Mouse (Mus musculus): ENCODE results near the gene Hcn3. TPM values are rescaled to one million over a fixed set of nuclear protein-coding genes. Genes with fewer than 3 reads are reported as not detected.

Gene Hcn3
- polyA plus RNA-seq, 1 experiment from 2014 or later: 17.1 TPM

GRCm38 (mm10) chr3:89102495-89103290 is 57.3 kb downstream of the Hcn3 start:
- ATAC-seq (ENCODE audit: low FRiP score, low read depth): no peak
- 69% methylated on average over 12 of the region's 12 CpGs for WGBS
- H3K9ac ChIP-seq (replicated peaks): no peak overlapping the region
- H3K4me2 ChIP-seq (replicated peaks): peak overlapping the region; percentile 70
- H3K9me3 ChIP-seq: no peaks in the 10 kb centered on the region
- peaks cover 19% of the 10 kb centered on the region for H3K36me3 ChIP-seq
- peak overlapping the region; percentile 82 for H3K4me3 ChIP-seq
- H3K27me3 ChIP-seq: no peaks in the 10 kb centered on the region
- peak overlapping the region; percentile 70 for H3K27ac ChIP-seq (replicated peaks)
- peaks cover 27% of the 10 kb centered on the region for H3K4me1 ChIP-seq

- Histone ChIP-seq H3K27ac (replicated peaks) (peak within 1 kb of the TSS; percentile 73), H3K4me1 (peaks cover 27% of the 10 kb centered on the region), H3K4me2 (replicated peaks) (peak within 1 kb of the TSS; percentile 70), H3K9ac (replicated peaks) (peak within 1 kb of the TSS; percentile 74), H3K36me3 (peaks cover 25% of the 10 kb centered on the region), H3K27me3 (no peaks in the 10 kb centered on the region), H3K4me3 (peak within 1 kb of the TSS; percentile 82), H3K9me3 (no peaks in the 10 kb centered on the region)
- WGBS: under 1% methylated on average over 26 of the region's 26 CpGs
- peak; percentile 100 for ATAC-seq (ENCODE audit: low FRiP score, low read depth)
These were observed 58.0 kb downstream of the Hcn3 start, which contains the start of gene Fdps for GRCm38 (mm10) chr3:89101812-89102494. Fdps (minus strand) TSS chr3:89101959.

GRCm38 (mm10) chr3:89101459-89101811 is 58.6 kb downstream of the Hcn3 start:
- Histone ChIP-seq H3K4me3 (peak overlapping the region; percentile 82), H3K27ac (replicated peaks) (peak overlapping the region; percentile 73), H3K36me3 (peaks cover 28% of the 10 kb centered on the region), H3K9me3 (no peaks in the 10 kb centered on the region), H3K9ac (replicated peaks) (peak overlapping the region; percentile 74), H3K4me1 (peaks cover 27% of the 10 kb centered on the region), H3K27me3 (no peaks in the 10 kb centered on the region), H3K4me2 (replicated peaks) (peak overlapping the region; percentile 70)
- 1% methylated on average over 19 of the region's 19 CpGs for WGBS
- ATAC-seq (ENCODE audit: low FRiP score, low read depth): no peak

- Histone ChIP-seq H3K36me3 (peaks cover 34% of the 10 kb centered on the region), H3K9ac (replicated peaks) (peak within 1 kb of the TSS; percentile 74), H3K4me3 (peak within 1 kb of the TSS; percentile 82), H3K27ac (replicated peaks) (peak within 1 kb of the TSS; percentile 73), H3K9me3 (no peaks in the 10 kb centered on the region), H3K4me2 (replicated peaks) (peak within 1 kb of the TSS; percentile 70), H3K27me3 (no peaks in the 10 kb centered on the region), H3K4me1 (peaks cover 27% of the 10 kb centered on the region)
- WGBS: 57% methylated on average over 7 of the region's 7 CpGs
- no peak for ATAC-seq (ENCODE audit: low FRiP score, low read depth)
These were observed 59.2 kb downstream of the Hcn3 start, which contains the start of gene Gm43738 for GRCm38 (mm10) chr3:89100811-89101210. Gm43738 (minus strand) TSS chr3:89101099.

Other genes starting within 250 kb of the Hcn3 start
- gene Msto1, start 246.2 kb downstream of the Hcn3 start, polyA plus RNA-seq (2016; fragmentation: Nextera tagmentation; extraction: Ambion mirVana): 44.3 and 46.1 TPM in 2 replicates
- 22.5 and 23.7 TPM in 2 replicates for gene Ash1l, start 209.6 kb downstream of the Hcn3 start, polyA plus RNA-seq (2016; fragmentation: Nextera tagmentation; extraction: Ambion mirVana)
- gene Dap3, start 209.0 kb downstream of the Hcn3 start, polyA plus RNA-seq (2016; fragmentation: Nextera tagmentation; extraction: Ambion mirVana): 124 and 137 TPM in 2 replicates
- 49.8 and 50.9 TPM in 2 replicates for gene Rusc1, start 66.9 kb downstream of the Hcn3 start, polyA plus RNA-seq (2016; fragmentation: Nextera tagmentation; extraction: Ambion mirVana)
- 0.13 TPM in 1 of 2 replicates, not detected in the other for gene Gm43738, start 59.1 kb downstream of the Hcn3 start, polyA plus RNA-seq (2016; fragmentation: Nextera tagmentation; extraction: Ambion mirVana)
- 307 and 361 TPM in 2 replicates for gene Fdps, start 58.2 kb downstream of the Hcn3 start, polyA plus RNA-seq (2016; fragmentation: Nextera tagmentation; extraction: Ambion mirVana)
- 0.26 and 0.33 TPM in 2 replicates for gene Pklr, start 24.1 kb downstream of the Hcn3 start, polyA plus RNA-seq (2016; fragmentation: Nextera tagmentation; extraction: Ambion mirVana)
- gene Clk2, start 4.6 kb upstream of the Hcn3 start, polyA plus RNA-seq (2016; fragmentation: Nextera tagmentation; extraction: Ambion mirVana): 42.3 and 46.5 TPM in 2 replicates
- 94.2 and 97.1 TPM in 2 replicates for gene Scamp3, start 17.3 kb upstream of the Hcn3 start, polyA plus RNA-seq (2016; fragmentation: Nextera tagmentation; extraction: Ambion mirVana)
- 29.5 and 30.3 TPM in 2 replicates for gene Fam189b, start 22.9 kb upstream of the Hcn3 start, polyA plus RNA-seq (2016; fragmentation: Nextera tagmentation; extraction: Ambion mirVana)
- 42.4 and 45.8 TPM in 2 replicates for gene Gba, start 42.7 kb upstream of the Hcn3 start, polyA plus RNA-seq (2016; fragmentation: Nextera tagmentation; extraction: Ambion mirVana)
- 105 and 107 TPM in 2 replicates for gene Thbs3, start 55.0 kb upstream of the Hcn3 start, polyA plus RNA-seq (2016; fragmentation: Nextera tagmentation; extraction: Ambion mirVana)
- gene Mtx1, start 66.9 kb upstream of the Hcn3 start, polyA plus RNA-seq (2016; fragmentation: Nextera tagmentation; extraction: Ambion mirVana): 183 and 185 TPM in 2 replicates
- gene Muc1, start 68.9 kb upstream of the Hcn3 start, polyA plus RNA-seq (2016; fragmentation: Nextera tagmentation; extraction: Ambion mirVana): 3.8 and 5.2 TPM in 2 replicates
- gene Krtcap2, start 85.8 kb upstream of the Hcn3 start, polyA plus RNA-seq (2016; fragmentation: Nextera tagmentation; extraction: Ambion mirVana): 253 and 255 TPM in 2 replicates
- 25.1 and 25.5 TPM in 2 replicates for gene Trim46, start 86.1 kb upstream of the Hcn3 start, polyA plus RNA-seq (2016; fragmentation: Nextera tagmentation; extraction: Ambion mirVana)
- gene Dpm3, start 99.2 kb upstream of the Hcn3 start, polyA plus RNA-seq (2016; fragmentation: Nextera tagmentation; extraction: Ambion mirVana): 72.2 and 76.1 TPM in 2 replicates
- 38.1 and 39.6 TPM in 2 replicates for gene Slc50a1, start 110.4 kb upstream of the Hcn3 start, polyA plus RNA-seq (2016; fragmentation: Nextera tagmentation; extraction: Ambion mirVana)
- gene Efna1, start 120.9 kb upstream of the Hcn3 start, polyA plus RNA-seq (2016; fragmentation: Nextera tagmentation; extraction: Ambion mirVana): 9.5 and 11.0 TPM in 2 replicates
- gene Efna3, start 162.8 kb upstream of the Hcn3 start, polyA plus RNA-seq (2016; fragmentation: Nextera tagmentation; extraction: Ambion mirVana): 10.7 and 11.1 TPM in 2 replicates
- gene Efna4, start 177.8 kb upstream of the Hcn3 start, polyA plus RNA-seq (2016; fragmentation: Nextera tagmentation; extraction: Ambion mirVana): 16.8 and 17.3 TPM in 2 replicates
- gene Adam15, start 189.8 kb upstream of the Hcn3 start, polyA plus RNA-seq (2016; fragmentation: Nextera tagmentation; extraction: Ambion mirVana): 35.0 and 37.0 TPM in 2 replicates
- gene Dcst2, start 201.8 kb upstream of the Hcn3 start, polyA plus RNA-seq (2016; fragmentation: Nextera tagmentation; extraction: Ambion mirVana): 0.22 and 0.29 TPM in 2 replicates
- gene Dcst1, start 205.1 kb upstream of the Hcn3 start, polyA plus RNA-seq (2016; fragmentation: Nextera tagmentation; extraction: Ambion mirVana): 0.20 and 0.65 TPM in 2 replicates
- 0.63 and 0.71 TPM in 2 replicates for gene Zbtb7b, start 234.6 kb upstream of the Hcn3 start, polyA plus RNA-seq (2016; fragmentation: Nextera tagmentation; extraction: Ambion mirVana)
- gene Lenep, start 242.6 kb upstream of the Hcn3 start, polyA plus RNA-seq (2016; fragmentation: Nextera tagmentation; extraction: Ambion mirVana): 1.1 and 1.5 TPM in 2 replicates